15 mouse cellular contexts compared by ENCODE assay signal in genomic region chr8:87740946-87741530, GRCm38 (mm10).
"Had no signal": no experiment of that assay in that cellular context is flagged by ENCODE, and none has a peak within 500 bp of the region (broad histone marks: within the 10 kb centered on the region; RNA-seq: fewer than 3 reads in every experiment).

No protein-coding gene starts in this region.

- H3K4me3 ChIP-seq: limb, embryonic 15.5 days; liver, embryonic 12.5 days; lung, embryonic 15.5 days; megakaryocyte, embryonic 14.5 days; stomach, embryonic 15.5 days had no signal

- H3K27me3 ChIP-seq: limb, embryonic 15.5 days; liver, embryonic 12.5 days; lung, embryonic 15.5 days; stomach, embryonic 15.5 days had no signal

- H3K4me1 ChIP-seq: liver, embryonic 12.5 days; megakaryocyte, embryonic 14.5 days had no signal

- H3K36me3 ChIP-seq: limb, embryonic 15.5 days; liver, embryonic 12.5 days; lung, embryonic 15.5 days; stomach, embryonic 15.5 days had no signal

- H3K4me2 ChIP-seq: limb, embryonic 15.5 days; liver, embryonic 12.5 days; lung, embryonic 15.5 days; stomach, embryonic 15.5 days had no signal

- H3K27ac ChIP-seq: limb, embryonic 15.5 days; liver, embryonic 12.5 days; lung, embryonic 15.5 days; macrophage; stomach, embryonic 15.5 days had no signal

- ATAC-seq: liver, embryonic 12.5 days; midbrain, embryonic 16.5 days had no signal

- DNase-seq: kidney, adult 8-10 months; kidney, postnatal 25 days; layer of hippocampus, adult 9-11 months; layer of hippocampus, postnatal 36 days; lung, postnatal 14 days; right cerebral cortex, postnatal 14 days; thymus, adult 2 months; thymus, postnatal 25 days had no signal

- H3K9me3 ChIP-seq: limb, embryonic 15.5 days; liver, embryonic 12.5 days; lung, embryonic 15.5 days; megakaryocyte, embryonic 14.5 days; stomach, embryonic 15.5 days had no signal

- H3K9ac ChIP-seq: limb, embryonic 15.5 days; liver, embryonic 12.5 days; lung, embryonic 15.5 days; stomach, embryonic 15.5 days had no signal
